Mouse (Mus musculus): ENCODE data around the gene Olfr1065.

- TF ChIP-seq POLR2A (IDR thresholded peaks at IDR 0.05; ENCODE audit: insufficient read depth, low read depth, low read length) (no peak), CTCF (IDR thresholded peaks at IDR 0.05) (no peak)
These were observed 36.4 kb downstream of the Olfr1065 start, which contains the start of gene Olfr1061 for GRCm38 (mm10) chr2:86413950-86414349.

All from heart, adult 2 months (tissue).